Comparison of ENCODE assay signal across 8 mouse cellular contexts in genomic region chr17:93158280-93158851, GRCm38 (mm10). TPM values are rescaled to one million over a fixed set of nuclear protein-coding genes. Genes with fewer than 3 reads are reported as not detected.
DNase-seq lines count a peak whose midpoint lies in the region; ATAC-seq lines count a peak whose summit lies in the region.

No protein-coding gene starts in this region.

- WGBS in forebrain, embryonic 10.5 days: 32% methylated on average over 1 of the region's 1 CpGs
- WGBS in kidney, embryonic 15.5 days: 34% methylated on average over 1 of the region's 1 CpGs
- whole genome bisulfite sequencing in liver, embryonic 11.5 days: 14% methylated on average over 1 of the region's 1 CpGs
- WGBS in neural tube, embryonic 15.5 days: 38% methylated on average over 1 of the region's 1 CpGs

- H3K4me3 ChIP-seq in forebrain, embryonic 10.5 days: no peak overlapping the region
- no peak overlapping the region for H3K4me3 ChIP-seq in kidney, embryonic 15.5 days (replicated peaks)
- H3K4me3 ChIP-seq in liver, embryonic 11.5 days (ENCODE audit: low read depth, low read length): no peak overlapping the region
- no peak overlapping the region for H3K4me3 ChIP-seq in neural tube, embryonic 15.5 days (replicated peaks)

- no peaks in the 10 kb centered on the region for H3K9me3 ChIP-seq in forebrain, embryonic 10.5 days
- no peaks in the 10 kb centered on the region for H3K9me3 ChIP-seq in kidney, embryonic 15.5 days (replicated peaks)
- no peaks in the 10 kb centered on the region for H3K9me3 ChIP-seq in liver, embryonic 11.5 days (ENCODE audit: control insufficient read depth, low read length)
- no peaks in the 10 kb centered on the region for H3K9me3 ChIP-seq in neural tube, embryonic 15.5 days (replicated peaks)

- peak; percentile 13 for DNase-seq in urinary bladder, postnatal 25 days (ENCODE audit: low spot score)
- DNase-seq in urinary bladder, postnatal 4 days (ENCODE audit: low spot score in 2 of 2): no peak
- peak; percentile 60 for DNase-seq in brain, adult 2 months (ENCODE audit: low read depth, low spot score)
- DNase-seq in forebrain, embryonic 10.5 days (ENCODE audit: extremely low spot score, low spot score): peak; percentile 49
- DNase-seq in liver, embryonic 11.5 days (ENCODE audit: low spot score): no peak

- H3K27ac ChIP-seq in forebrain, embryonic 10.5 days: no peak overlapping the region
- H3K27ac ChIP-seq in kidney, embryonic 15.5 days: no peak overlapping the region
- no peak overlapping the region for H3K27ac ChIP-seq in liver, embryonic 11.5 days (ENCODE audit: low read depth, low read length)
- no peak overlapping the region for H3K27ac ChIP-seq in neural tube, embryonic 15.5 days (replicated peaks)

- H3K9ac ChIP-seq in kidney, embryonic 15.5 days: no peak overlapping the region
- no peak overlapping the region for H3K9ac ChIP-seq in liver, embryonic 11.5 days (ENCODE audit: low read depth, low read length)
- no peak overlapping the region for H3K9ac ChIP-seq in neural tube, embryonic 15.5 days (replicated peaks)

- H3K4me2 ChIP-seq in kidney, embryonic 15.5 days: no peak overlapping the region
- H3K4me2 ChIP-seq in liver, embryonic 11.5 days: no peak overlapping the region
- H3K4me2 ChIP-seq in neural tube, embryonic 15.5 days: no peak overlapping the region

- H3K27me3 ChIP-seq in forebrain, embryonic 10.5 days (ENCODE audit: poor library complexity, severe bottlenecking): no peaks in the 10 kb centered on the region
- H3K27me3 ChIP-seq in kidney, embryonic 15.5 days: no peaks in the 10 kb centered on the region
- H3K27me3 ChIP-seq in liver, embryonic 11.5 days (replicated peaks; ENCODE audit: control insufficient read depth, insufficient read depth, low read length): no peaks in the 10 kb centered on the region
- no peaks in the 10 kb centered on the region for H3K27me3 ChIP-seq in neural tube, embryonic 15.5 days (replicated peaks)

- no peaks in the 10 kb centered on the region for H3K36me3 ChIP-seq in forebrain, embryonic 10.5 days (replicated peaks)
- no peaks in the 10 kb centered on the region for H3K36me3 ChIP-seq in kidney, embryonic 15.5 days
- no peaks in the 10 kb centered on the region for H3K36me3 ChIP-seq in liver, embryonic 11.5 days (ENCODE audit: control insufficient read depth, insufficient read depth, low read length)
- no peaks in the 10 kb centered on the region for H3K36me3 ChIP-seq in neural tube, embryonic 15.5 days

- ATAC-seq in kidney, embryonic 15.5 days (replicated peaks; ENCODE audit: low FRiP score): 0 out of 2 replicates have a peak, but pooled peaks have one; percentile 58
- 0 out of 2 replicates have a peak, but pooled peaks have one; percentile 34 for ATAC-seq in liver, embryonic 11.5 days (replicated peaks; ENCODE audit: low FRiP score)
- peak; percentile 83 for ATAC-seq in neural tube, embryonic 15.5 days (ENCODE audit: low FRiP score)
- no peak for ATAC-seq in monocyte, adult 5-6 weeks (replicated peaks; ENCODE audit: insufficient number of reproducible peaks, low FRiP score, low TSS enrichment, poor library complexity, severe bottlenecking)

- H3K4me1 ChIP-seq in forebrain, embryonic 10.5 days: no peaks in the 10 kb centered on the region
- no peaks in the 10 kb centered on the region for H3K4me1 ChIP-seq in kidney, embryonic 15.5 days
- H3K4me1 ChIP-seq in liver, embryonic 11.5 days (replicated peaks; ENCODE audit: control insufficient read depth, insufficient read depth, low read length): no peaks in the 10 kb centered on the region
- H3K4me1 ChIP-seq in neural tube, embryonic 15.5 days: no peaks in the 10 kb centered on the region

RNA-seq across cellular contexts. Expression of gene Adcyap1, which starts 40.5 kb away (rescaled TPM):
- polyA plus RNA-seq in forebrain, embryonic 10.5 days (2016; fragmentation: Nextera tagmentation; extraction: Ambion mirVana): 1.2 and 2.4 TPM in 2 replicates
- 0.08 TPM in 1 of 2 replicates, not detected in the other for polyA plus RNA-seq in kidney, embryonic 15.5 days (2015; fragmentation: Nextera tagmentation; extraction: Ambion mirVana)
- polyA plus RNA-seq in liver, embryonic 11.5 days (2014; fragmentation: Nextera tagmentation; extraction: Ambion mirVana): 0.05 and 0.11 TPM in 2 replicates
- 30.0 TPM in 2 replicates for polyA plus RNA-seq in neural tube, embryonic 15.5 days (2015; fragmentation: Nextera tagmentation; extraction: Ambion mirVana)
- total RNA-seq in monocyte, adult 5-6 weeks (2017): not detected in 3 replicates

Comparison
In these comparisons a context has a peak if more than half of its experiments do, and no peak if none do; other contexts are left out.
1. DNase-seq: peak in urinary bladder, postnatal 25 days (single experiment), brain, adult 2 months (single experiment) and forebrain, embryonic 10.5 days (single experiment); none in urinary bladder, postnatal 4 days (0 of 2) and liver, embryonic 11.5 days (single experiment).